Mouse (Mus musculus) lung, postnatal 0 days (tissue): ENCODE results near the gene Fbxl18. TPM values are rescaled to one million over a fixed set of nuclear protein-coding genes. Genes with fewer than 3 reads are reported as not detected.
A peak's percentile ranks its signal among the peaks of the same experiment; 100 is the strongest.

ENCODE experiments used
- ATAC-seq: fragments of 200-750 bp; cut with Nextera tagmentation; 2 replicates; pipeline ENCODE4 v1.8.0; 2017; ENCODE audit warnings: moderate library complexity
- DNase-seq: peaks from one replicate; pipeline ENCODE4 v3.0.0-alpha.2; 2016; ENCODE audit warnings: low spot score
- H3K27ac ChIP-seq: fragments of 300-500 bp; sonication (generic); 2 replicates; pipeline ENCODE4 v1.5.1; 2014; ENCODE audit warnings: antibody characterized with exemption, mild to moderate bottlenecking, low read length, mixed read lengths
- H3K27me3 ChIP-seq: fragments of 300-500 bp; sonication (generic); replicated peaks from 2 replicates; pipeline ENCODE4 v1.6.1; 2014; ENCODE audit warnings: low read length, mixed read lengths; ENCODE audit not compliant: insufficient read depth
- H3K36me3 ChIP-seq: fragments of 300-500 bp; sonication (generic); 2 replicates; pipeline ENCODE4 v1.6.1; 2014; ENCODE audit warnings: low read length, mixed read lengths; ENCODE audit not compliant: insufficient read depth
- H3K4me1 ChIP-seq: fragments of 300-500 bp; sonication (generic); 2 replicates; pipeline ENCODE4 v1.6.1; 2014; ENCODE audit warnings: antibody characterized with exemption, low read depth, low read length, mixed read lengths; ENCODE audit not compliant: insufficient read depth
- H3K4me2 ChIP-seq: fragments of 300-500 bp; sonication (generic); replicated peaks from 2 replicates; pipeline ENCODE4 v1.6.1; 2014; ENCODE audit warnings: low read depth, mild to moderate bottlenecking, low read length, moderate library complexity, mixed read lengths
- H3K4me3 ChIP-seq: fragments of 300-500 bp; sonication (generic); 2 replicates; pipeline ENCODE4 v1.5.1; 2014; ENCODE audit warnings: low read depth, low read length
- H3K9ac ChIP-seq: fragments of 300-500 bp; sonication (generic); replicated peaks from 2 replicates; pipeline ENCODE4 v1.6.1; 2014; ENCODE audit warnings: low read depth, mild to moderate bottlenecking
- H3K9me3 ChIP-seq: fragments of 300-500 bp; sonication (generic); 2 replicates; pipeline ENCODE4 v1.6.1; 2016; ENCODE audit warnings: low read length, mixed read lengths
- CTCF ChIP-seq: IDR thresholded peaks from 2 replicates; pipeline ENCODE4 v1.5.1; 2016; ENCODE audit warnings: antibody characterized with exemption, mild to moderate bottlenecking
- EP300 ChIP-seq: IDR thresholded peaks from 2 replicates; pipeline ENCODE4 v1.6.1; 2016; ENCODE audit warnings: antibody characterized with exemption, mild to moderate bottlenecking, control low read depth
- WGBS: fragments of 180-500 bp; shearing (Covaris S2); extraction: QIAGEN DNeasy Blood & Tissue Kit; methylation state at CpG from one replicate; pipeline ENCODE4 v1.1.7; 2014; 5-methylcytosine and 5-hydroxymethylcytosine counted together
- polyA plus RNA-seq: library from polyadenylated mRNA; unstranded; fragments of >200 nt; fragmentation: Nextera tagmentation; extraction: Ambion mirVana; gene quantifications from 2 replicates; pipeline ENCODE4 v1.2.1, GENCODE M21; 2015

Fbxl18 gene
- polyA plus RNA-seq, 1 experiment from 2014 or later, result 6.3 TPM

DNA sequence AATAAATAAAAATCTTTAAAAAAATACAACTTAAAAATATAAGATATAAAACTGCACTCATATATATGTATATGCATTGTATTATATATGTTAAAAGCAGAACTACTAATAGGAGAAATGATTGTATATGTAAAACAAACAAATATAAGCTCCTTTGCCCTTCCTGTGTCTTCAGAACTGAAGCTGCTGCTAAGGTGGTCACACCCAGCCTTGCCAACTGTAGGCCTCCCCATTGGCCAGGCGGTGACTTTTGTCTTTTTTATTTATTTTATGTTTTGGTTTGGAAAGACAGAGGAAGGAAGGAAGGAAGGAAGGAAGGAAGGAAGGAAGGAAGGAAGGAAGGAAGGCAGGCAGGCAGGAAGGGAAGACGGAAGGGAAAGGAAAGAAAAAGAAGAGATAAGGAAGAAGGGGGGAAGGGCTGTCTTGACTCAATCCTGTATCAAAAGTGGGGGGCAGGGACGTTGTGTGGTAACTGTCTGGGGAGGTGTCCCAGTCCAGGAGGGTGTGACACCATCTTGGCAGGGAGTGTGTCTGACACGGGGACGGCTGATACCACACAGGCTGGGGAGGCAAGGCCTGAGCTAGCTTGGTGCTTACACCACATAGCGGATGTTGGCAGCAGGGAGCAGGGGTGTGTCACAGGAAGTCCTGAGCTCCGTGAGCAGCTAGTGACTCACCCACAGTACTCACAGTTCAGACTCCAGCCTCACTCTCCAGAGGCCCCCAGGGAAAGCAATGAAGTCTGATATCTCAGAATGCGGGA is 25.3 kb upstream of the Fbxl18 start:
- ATAC-seq, result peak; percentile 99
- no peaks in the 10 kb centered on the region for H3K9me3 ChIP-seq
- no peak overlapping the region for H3K4me3 ChIP-seq
- H3K27me3 ChIP-seq, result no peaks in the 10 kb centered on the region
- H3K27ac ChIP-seq, result peak overlapping the region; percentile 90
- no peak overlapping the region for H3K9ac ChIP-seq
- H3K36me3 ChIP-seq, result no peaks in the 10 kb centered on the region
- 10% methylated on average over 8 of the region's 8 CpGs for WGBS
- H3K4me1 ChIP-seq, result peaks cover 12% of the 10 kb centered on the region; the same call in 1 of the 2 replicates
- no peak overlapping the region; the same call in 1 of the 2 replicates for H3K4me2 ChIP-seq
- TF ChIP-seq EP300 (peak; percentile 87), CTCF (peak; percentile 40)
- DNase-seq, result peak; percentile 98

DNA sequence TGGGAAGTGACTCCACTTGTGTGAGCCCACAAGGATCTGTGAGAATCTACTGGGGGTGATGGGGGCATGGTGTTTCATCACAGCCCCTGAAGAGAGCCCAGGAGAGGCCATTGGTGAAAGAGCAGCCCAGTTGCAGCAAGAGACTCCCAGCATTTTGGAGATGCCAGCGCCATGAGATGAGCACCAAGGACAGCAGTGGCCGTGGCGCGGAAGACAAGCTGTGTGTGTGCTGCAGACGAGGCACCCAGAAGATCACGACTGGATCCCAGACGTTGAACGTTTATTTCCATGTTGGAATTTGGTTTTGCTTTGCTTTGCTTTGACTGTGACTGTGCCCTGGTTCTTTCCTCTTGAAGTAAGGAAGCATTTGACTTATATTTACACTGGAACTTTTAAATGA is 22.2 kb upstream of the Fbxl18 start:
- H3K9me3 ChIP-seq, result no peaks in the 10 kb centered on the region
- no peak overlapping the region for H3K4me2 ChIP-seq
- no peak overlapping the region for H3K4me3 ChIP-seq
- no peak overlapping the region for H3K9ac ChIP-seq
- TF ChIP-seq EP300, result no peak
- TF ChIP-seq CTCF, result no peak
- H3K27ac ChIP-seq, result no peak overlapping the region
- no peaks in the 10 kb centered on the region for H3K27me3 ChIP-seq
- DNase-seq (no peak), ATAC-seq (no peak)
- WGBS, result 89% methylated on average over 8 of the region's 8 CpGs
- peaks cover 12% of the 10 kb centered on the region; the same call in 1 of the 2 replicates for H3K4me1 ChIP-seq
- no peaks in the 10 kb centered on the region for H3K36me3 ChIP-seq

DNA sequence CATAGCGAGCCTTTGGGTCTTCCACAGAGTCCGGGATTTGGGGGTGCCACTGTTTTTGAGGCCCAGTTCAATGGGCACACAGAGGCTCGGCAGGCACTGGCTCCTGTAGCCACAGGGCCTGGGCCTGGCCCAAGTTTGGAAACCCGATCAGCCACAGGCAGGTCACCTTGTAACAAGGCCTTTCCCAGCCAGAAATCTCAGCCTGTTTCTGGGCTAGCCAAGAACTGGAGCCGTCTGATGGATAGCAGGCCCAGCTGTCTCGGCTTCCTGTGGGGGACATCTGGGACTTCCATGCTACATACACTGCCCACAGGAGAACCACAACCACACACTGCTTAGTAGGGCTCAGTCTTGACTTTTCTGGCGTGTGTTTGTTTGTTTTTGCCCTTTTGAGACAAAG is 21.4 kb upstream of the Fbxl18 start:
- peaks cover 12% of the 10 kb centered on the region; the same call in 1 of the 2 replicates for H3K4me1 ChIP-seq
- no peaks in the 10 kb centered on the region for H3K27me3 ChIP-seq
- TF ChIP-seq CTCF (no peak), EP300 (no peak)
- no peak overlapping the region for H3K4me2 ChIP-seq
- H3K27ac ChIP-seq, result no peak overlapping the region
- no peak for ATAC-seq
- WGBS, result 75% methylated on average over 7 of the region's 7 CpGs
- H3K9ac ChIP-seq, result no peak overlapping the region
- no peak for DNase-seq
- no peaks in the 10 kb centered on the region for H3K9me3 ChIP-seq
- no peaks in the 10 kb centered on the region for H3K36me3 ChIP-seq
- no peak overlapping the region for H3K4me3 ChIP-seq

DNA sequence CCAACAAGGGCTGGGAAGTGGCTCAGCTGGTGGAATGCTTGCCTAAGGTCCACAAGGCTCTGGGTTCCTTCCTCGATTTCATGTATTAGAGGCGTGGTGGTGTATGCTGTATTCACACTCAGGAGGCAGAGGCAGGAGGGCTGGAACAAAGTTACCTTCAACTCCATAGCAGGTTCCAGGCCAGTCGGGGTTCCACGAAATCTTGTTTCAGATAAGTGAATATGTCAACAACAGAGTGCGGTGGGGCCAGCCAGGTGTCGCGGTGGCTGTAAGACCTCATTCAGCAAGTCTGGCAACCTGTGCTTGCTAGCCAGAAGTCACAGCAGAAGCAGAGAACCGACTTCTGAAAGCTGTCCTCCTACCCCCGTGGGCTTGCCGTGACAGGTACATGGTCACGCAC is 20.0 kb upstream of the Fbxl18 start:
- H3K4me3 ChIP-seq, result no peak overlapping the region
- H3K36me3 ChIP-seq, result no peaks in the 10 kb centered on the region
- ATAC-seq, result no peak
- no peak overlapping the region for H3K9ac ChIP-seq
- no peaks in the 10 kb centered on the region for H3K9me3 ChIP-seq
- peaks cover 4% of the 10 kb centered on the region; the same call in 1 of the 2 replicates for H3K4me1 ChIP-seq
- WGBS, result 59% methylated on average over 11 of the region's 11 CpGs
- H3K27me3 ChIP-seq, result no peaks in the 10 kb centered on the region
- no peak overlapping the region for H3K27ac ChIP-seq
- H3K4me2 ChIP-seq, result no peak overlapping the region
- no peak for DNase-seq
- TF ChIP-seq EP300 (no peak), CTCF (no peak)

DNA sequence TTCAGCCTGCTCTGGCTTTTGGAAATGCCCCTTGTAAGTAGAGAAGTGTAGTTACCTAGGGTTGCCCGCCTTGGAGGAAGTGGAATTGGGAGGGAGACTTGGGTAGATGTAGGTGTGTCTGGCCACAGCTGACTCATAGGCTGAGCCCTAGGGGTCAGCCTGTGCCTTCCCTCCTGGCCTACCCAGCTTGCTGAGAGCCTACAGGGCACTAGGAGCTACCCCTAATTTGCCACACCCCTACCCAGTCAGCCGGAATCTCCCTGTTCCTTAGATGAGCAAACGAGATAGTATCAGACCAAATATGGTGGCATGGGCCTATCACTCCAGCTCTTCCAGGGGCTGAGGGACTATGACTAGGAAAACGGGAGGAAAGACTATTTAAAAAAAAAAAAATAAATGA is 17.5 kb upstream of the Fbxl18 start:
- H3K36me3 ChIP-seq, result no peaks in the 10 kb centered on the region
- ATAC-seq, result no peak
- DNase-seq, result no peak
- no peak for TF ChIP-seq EP300
- H3K4me3 ChIP-seq, result no peak overlapping the region
- peaks cover 26% of the 10 kb centered on the region for H3K4me1 ChIP-seq
- H3K27me3 ChIP-seq, result no peaks in the 10 kb centered on the region
- H3K4me2 ChIP-seq, result no peak overlapping the region
- no peak overlapping the region for H3K9ac ChIP-seq
- no peak overlapping the region for H3K27ac ChIP-seq
- 67% methylated on average over 4 of the region's 4 CpGs for WGBS
- H3K9me3 ChIP-seq, result no peaks in the 10 kb centered on the region

DNA sequence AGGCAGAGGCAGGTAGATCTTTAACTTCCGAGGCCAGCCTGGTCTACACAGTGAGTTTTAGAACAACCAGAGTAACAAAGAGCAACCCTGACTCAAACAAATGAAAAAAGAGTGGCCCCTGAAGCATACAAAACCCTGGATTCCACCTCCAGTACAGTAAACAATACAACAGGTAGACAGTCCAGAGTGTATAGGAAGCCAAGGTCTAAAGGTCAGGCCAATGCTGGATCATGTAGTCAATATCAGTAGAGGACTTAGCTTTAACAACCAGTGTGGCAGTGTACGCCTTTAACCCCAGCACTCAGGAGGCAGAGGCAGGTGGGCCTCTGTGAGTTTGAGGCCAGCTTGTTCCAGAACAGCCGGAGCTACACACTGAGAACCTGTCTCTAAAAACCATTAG is 17.1 kb upstream of the Fbxl18 start:
- H3K4me3 ChIP-seq, result no peak overlapping the region
- H3K4me2 ChIP-seq, result no peak overlapping the region
- 96% methylated on average over 3 of the region's 3 CpGs for WGBS
- H3K36me3 ChIP-seq, result no peaks in the 10 kb centered on the region
- no peak overlapping the region for H3K9ac ChIP-seq
- no peak for TF ChIP-seq CTCF
- no peak for TF ChIP-seq EP300
- H3K9me3 ChIP-seq, result no peaks in the 10 kb centered on the region
- H3K27ac ChIP-seq, result no peak overlapping the region
- no peaks in the 10 kb centered on the region for H3K27me3 ChIP-seq
- peaks cover 30% of the 10 kb centered on the region for H3K4me1 ChIP-seq
- DNase-seq (no peak), ATAC-seq (no peak)
